Comparison of ENCODE assay signal across 8 mouse cellular contexts in genomic region chr15:99469067-99469466, GRCm38 (mm10). TPM values are rescaled to one million over a fixed set of nuclear protein-coding genes. Genes with fewer than 3 reads are reported as not detected.
DNase-seq lines count a peak whose midpoint lies in the region; ATAC-seq and TF ChIP-seq lines count a peak whose summit lies in the region.

No protein-coding gene starts in this region.

- no peak for ATAC-seq in cerebellum, adult (ENCODE audit: insufficient number of reproducible peaks, low FRiP score, low TSS enrichment)

- in situ Hi-C loops in ES-E14 (cut with MboI; ENCODE audit: low sequenced_read_pairs in 2 of 2, unreplicated experiment in 2 of 2): no loop called here

- no peak overlapping the region for H3K9ac ChIP-seq in ES-E14 (ENCODE audit: insufficient read depth, low read depth, low read length, poor library complexity, severe bottlenecking)

- peak; percentile 70 for DNase-seq in cerebellum, adult 11 months
- peak; percentile 83 for DNase-seq in ES-E14 (ENCODE audit: low read depth, low spot score)
- peak; percentile 72 to 77 for DNase-seq in cerebellum, adult 18-20 months
- DNase-seq in gastrocnemius, adult 2 months: peak; percentile 75
- peak; percentile 71 to 81 for DNase-seq in layer of hippocampus, adult 8-10 months (ENCODE audit: low spot score in 2 of 2)
- peak; percentile 95 for DNase-seq in lung, postnatal 36 days
- peak; percentile 36 for DNase-seq in spleen, adult 12 weeks (ENCODE audit: low spot score)

- TF ChIP-seq CTCF in gastrocnemius, adult 2 months (IDR thresholded peaks at IDR 0.05): peak; percentile 92

- intact Hi-C loops in gastrocnemius, adult 2 months (cut with DNase I): no loop called here

- H3K4me3 ChIP-seq in ES-E14 (ENCODE audit: insufficient read depth in 1 of 2, low read depth in 1 of 2, low read length in 2 of 2, poor library complexity in 1 of 2, severe bottlenecking in 1 of 2): no peak overlapping the region
- no peak overlapping the region for H3K4me3 ChIP-seq in gastrocnemius, adult 2 months

- no peaks in the 10 kb centered on the region for H3K9me3 ChIP-seq in ES-E14 (ENCODE audit: control insufficient read depth, insufficient read depth, low read depth, low read length)

- H3K36me3 ChIP-seq in ES-E14 (ENCODE audit: control insufficient read depth, insufficient read depth, low read length, poor library complexity, severe bottlenecking): no peaks in the 10 kb centered on the region

- no peak overlapping the region for H3K27ac ChIP-seq in ES-E14 (ENCODE audit: insufficient read depth, low read depth, low read length, poor library complexity, severe bottlenecking)
- H3K27ac ChIP-seq in gastrocnemius, adult 2 months: peak overlapping the region; percentile 82; the same call in 1 of the 2 replicates

- H3K4me1 ChIP-seq in ES-E14 (ENCODE audit: control insufficient read depth in 2 of 2, insufficient read depth in 2 of 2, low read length in 2 of 2, poor library complexity in 1 of 2): peaks cover 3 to 7% of the 10 kb centered on the region in 2 experiments; a peak in 3 of 4 replicates

TF ChIP-seq in ES-E14, 5 proteins besides CTCF, POLR2A, EP300 and RAD21:
- TF ChIP-seq HCFC1 (IDR thresholded peaks at IDR 0.05; ENCODE audit: borderline replicate concordance, insufficient read depth, low read length) (no peak), CHD2 (IDR thresholded peaks at IDR 0.05; ENCODE audit: low read depth, low read length) (no peak), ZNF384 (IDR thresholded peaks at IDR 0.05; ENCODE audit: low read depth, low read length) (no peak), ZC3H11A (IDR thresholded peaks at IDR 0.05; ENCODE audit: borderline replicate concordance, low read depth, low read length) (peak; percentile 47; the same call in 1 of the 2 replicates), MAFK (IDR thresholded peaks at IDR 0.05; ENCODE audit: insufficient read depth, low read depth, low read length) (no peak)
TF ChIP-seq in ES-E14: peak in this region for 1.

RNA-seq across cellular contexts. Expression of gene Bcdin3d, which starts 5.5 kb away (rescaled TPM):
- 36.1 and 47.5 TPM in 2 replicates for total RNA-seq in ES-E14 (2012; rRNA removed)
- 1 to 10 TPM; 4.3 to 4.5 TPM for total RNA-seq in gastrocnemius, adult 2 months (2021)
- 1 to 10 TPM; 4.9 to 6.1 (median 5.3) TPM for total RNA-seq in layer of hippocampus, adult 8-10 months (2022)

RNA-seq across cellular contexts. Expression of gene Nckap5l, which starts 11.5 kb away (rescaled TPM):
- 5.9 and 6.3 TPM in 2 replicates for total RNA-seq in ES-E14 (2012; rRNA removed)
- total RNA-seq in gastrocnemius, adult 2 months (2021): 1 to 10 TPM; 2.3 to 2.7 TPM
- total RNA-seq in layer of hippocampus, adult 8-10 months (2022): 10 to 100 TPM; 15.5 to 24.3 (median 19.8) TPM

RNA-seq across cellular contexts. Expression of gene Faim2, which starts 58.9 kb away (rescaled TPM):
- total RNA-seq in ES-E14 (2012; rRNA removed): 0.69 and 0.89 TPM in 2 replicates
- under 1 TPM in 1 of 2 experiments, not detected in 1; 0.75 TPM for total RNA-seq in gastrocnemius, adult 2 months (2021)
- total RNA-seq in layer of hippocampus, adult 8-10 months (2022): 100 to 1,000 TPM; 370 to 420 (median 399) TPM

Comparison
In these comparisons a context has a peak if more than half of its experiments do, and no peak if none do; other contexts are left out.
1. DNase-seq: peak in every context shown above with its lines; median percentile 95 in lung, postnatal 36 days; 83 in ES-E14; 76 in layer of hippocampus, adult 8-10 months; 75 in gastrocnemius, adult 2 months; 74 in cerebellum, adult 18-20 months; 70 in cerebellum, adult 11 months; 36 in spleen, adult 12 weeks.
2. RNA of gene Faim2, which starts 58.9 kb away (total RNA-seq): 370 to 420 TPM in layer of hippocampus, adult 8-10 months; 0.69 to 0.89 TPM in ES-E14 and 0.75 TPM in gastrocnemius, adult 2 months; every median in the first group is over 100 times any median in the second.